Mouse (Mus musculus) midbrain, embryonic 12.5 days (tissue): ENCODE measurements around the gene Dnajc8. TPM values are rescaled to one million over a fixed set of nuclear protein-coding genes. Genes with fewer than 3 reads are reported as not detected.
"Not testable (repeated sequence)": the region's sequence is repeated elsewhere in the genome, so short reads cannot be mapped to it uniquely, and the experiment has no call there.

Experiments
- ATAC-seq: fragments of 200-750 bp; cut with Nextera tagmentation; 2 replicates; pipeline ENCODE4 v1.8.0; 2017; ENCODE audit warnings: low read depth, moderate TSS enrichment, moderate library complexity; ENCODE audit not compliant: low FRiP score
- H3K27ac ChIP-seq: fragments of 300-500 bp; sonication (generic); replicated peaks from 2 replicates; pipeline ENCODE4 v1.5.1; 2016; ENCODE audit warnings: mild to moderate bottlenecking
- H3K27me3 ChIP-seq: fragments of 300-500 bp; sonication (generic); 2 replicates; pipeline ENCODE4 v1.6.1; 2016; ENCODE audit warnings: mild to moderate bottlenecking
- H3K36me3 ChIP-seq: fragments of 300-500 bp; sonication (generic); 2 replicates; pipeline ENCODE4 v1.6.1; 2016
- H3K4me1 ChIP-seq: fragments of 300-500 bp; sonication (generic); 2 replicates; pipeline ENCODE4 v1.6.1; 2016
- H3K4me2 ChIP-seq: fragments of 300-500 bp; sonication (generic); replicated peaks from 2 replicates; pipeline ENCODE4 v1.6.1; 2016; ENCODE audit warnings: mild to moderate bottlenecking, moderate library complexity
- H3K4me3 ChIP-seq: fragments of 300-500 bp; sonication (generic); 2 replicates; pipeline ENCODE4 v1.5.1; 2016; ENCODE audit warnings: mild to moderate bottlenecking
- H3K9ac ChIP-seq: fragments of 300-500 bp; sonication (generic); replicated peaks from 2 replicates; pipeline ENCODE4 v1.6.1; 2016; ENCODE audit warnings: mild to moderate bottlenecking, moderate library complexity
- H3K9me3 ChIP-seq: fragments of 300-500 bp; sonication (generic); 2 replicates; pipeline ENCODE4 v1.6.1; 2016; ENCODE audit warnings: mild to moderate bottlenecking
- WGBS: fragments of 180-500 bp; shearing (Covaris S2); methylation state at CpG from one replicate; pipeline ENCODE4 v1.1.7; 2016; 5-methylcytosine and 5-hydroxymethylcytosine counted together
- polyA plus RNA-seq: library from polyadenylated mRNA; unstranded; fragments of >200 nt; fragmentation: Nextera tagmentation; extraction: Ambion mirVana; gene quantifications from 2 replicates; pipeline ENCODE4 v1.2.1, GENCODE M21; 2016

Dnajc8 gene
- polyA plus RNA-seq, 1 experiment from 2014 or later: 176 TPM

DNA sequence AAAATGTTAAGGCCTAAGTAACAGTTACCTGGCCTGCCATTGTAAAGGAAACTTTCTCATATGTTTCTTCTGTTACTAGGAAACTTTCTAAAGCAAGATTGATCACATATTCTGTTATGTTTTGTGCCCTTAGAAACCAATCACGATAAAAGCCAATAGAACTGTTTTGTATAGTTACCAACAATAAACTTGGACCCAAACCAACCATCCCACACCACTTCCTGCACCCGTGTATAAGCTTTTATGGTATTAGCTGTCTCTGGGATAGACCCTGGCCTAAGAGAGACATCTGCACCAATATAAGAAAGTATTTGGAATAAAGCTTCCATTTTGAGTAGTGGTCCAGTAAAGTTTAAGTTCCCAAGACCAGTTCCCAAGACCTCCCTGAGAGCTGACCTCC, 49.6 kb downstream of the Dnajc8 start:
- Histone ChIP-seq H3K4me1 (no peaks in the 10 kb centered on the region), H3K9ac (no peak overlapping the region), H3K27ac (no peak overlapping the region), H3K4me3 (no peak overlapping the region), H3K4me2 (no peak overlapping the region), H3K27me3 (no peaks in the 10 kb centered on the region), H3K9me3 (no peaks in the 10 kb centered on the region), H3K36me3 (no peaks in the 10 kb centered on the region)
- no peak for ATAC-seq
- 87% methylated on average over 2 of the region's 2 CpGs for WGBS

- Histone ChIP-seq H3K4me2 (no peak overlapping the region), H3K27me3 (no peaks in the 10 kb centered on the region), H3K4me3 (no peak overlapping the region), H3K36me3 (no peaks in the 10 kb centered on the region), H3K4me1 (no peaks in the 10 kb centered on the region), H3K9ac (no peak overlapping the region), H3K27ac (no peak overlapping the region), H3K9me3 (no peaks in the 10 kb centered on the region)
- ATAC-seq: no peak
- WGBS: 94% methylated on average over 4 of the region's 4 CpGs
These were observed 50.9 kb downstream of the Dnajc8 start for GRCm38 (mm10) chr4:132586282-132586681.

GRCm38 (mm10) chr4:132588512-132588911, 53.2 kb downstream of the Dnajc8 start:
- Histone ChIP-seq H3K27ac (no peak overlapping the region), H3K4me3 (no peak overlapping the region), H3K9me3 (no peaks in the 10 kb centered on the region), H3K27me3 (no peaks in the 10 kb centered on the region), H3K9ac (no peak overlapping the region), H3K36me3 (no peaks in the 10 kb centered on the region), H3K4me1 (no peaks in the 10 kb centered on the region), H3K4me2 (no peak overlapping the region)
- 86% methylated on average over 3 of the region's 3 CpGs for WGBS
- ATAC-seq: no peak

DNA sequence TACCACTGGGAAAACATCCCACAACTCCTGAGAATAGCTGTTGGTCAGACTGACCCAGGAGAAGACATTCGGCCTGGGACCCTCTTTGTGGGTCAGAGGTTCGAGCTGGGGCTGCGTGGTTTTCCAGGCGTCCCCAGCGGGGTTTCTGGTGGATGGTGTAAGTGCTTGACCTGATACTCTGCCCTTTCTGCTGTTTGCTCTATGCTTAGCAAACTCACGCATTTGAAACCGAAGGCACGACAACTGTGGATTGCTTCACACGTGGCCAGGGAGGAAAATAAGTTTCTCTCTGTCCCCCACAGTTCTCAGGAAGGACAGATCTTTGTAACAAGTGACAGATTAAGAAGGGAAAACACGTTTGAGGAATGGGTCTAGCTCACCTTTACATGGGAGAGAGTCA, 55.3 kb downstream of the Dnajc8 start:
- Histone ChIP-seq H3K4me2 (no peak overlapping the region), H3K27me3 (no peaks in the 10 kb centered on the region), H3K36me3 (no peaks in the 10 kb centered on the region), H3K4me3 (no peak overlapping the region), H3K27ac (no peak overlapping the region), H3K4me1 (no peaks in the 10 kb centered on the region), H3K9ac (no peak overlapping the region), H3K9me3 (no peaks in the 10 kb centered on the region)
- ATAC-seq: no peak
- 82% methylated on average over 10 of the region's 10 CpGs for WGBS

GRCm38 (mm10) chr4:132592958-132593357, 57.6 kb downstream of the Dnajc8 start:
- ATAC-seq: no peak
- Histone ChIP-seq H3K27me3 (no peaks in the 10 kb centered on the region), H3K9me3 (no peaks in the 10 kb centered on the region), H3K4me1 (no peaks in the 10 kb centered on the region), H3K4me2 (no peak overlapping the region), H3K36me3 (no peaks in the 10 kb centered on the region), H3K27ac (no peak overlapping the region), H3K9ac (no peak overlapping the region), H3K4me3 (no peak overlapping the region)
- 93% methylated on average over 9 of the region's 9 CpGs for whole genome bisulfite sequencing

GRCm38 (mm10) chr4:132594191-132594590, 58.8 kb downstream of the Dnajc8 start:
- Histone ChIP-seq H3K27ac (no peak overlapping the region), H3K4me1 (no peaks in the 10 kb centered on the region)
- no peak for ATAC-seq

GRCm38 (mm10) chr4:132598861-132599260, 63.5 kb downstream of the Dnajc8 start:
- Histone ChIP-seq H3K4me1 (no peaks in the 10 kb centered on the region), H3K27ac (no peak overlapping the region), H3K36me3 (no peaks in the 10 kb centered on the region), H3K9me3 (no peaks in the 10 kb centered on the region), H3K4me3 (no peak overlapping the region), H3K27me3 (no peaks in the 10 kb centered on the region), H3K4me2 (no peak overlapping the region), H3K9ac (no peak overlapping the region)
- no peak for ATAC-seq
- WGBS: 91% methylated on average over 2 of the region's 2 CpGs

More at GRCm38 (mm10) chr4:132594191-132594590, 58.8 kb downstream of the Dnajc8 start:
- no peak overlapping the region for H3K4me3 ChIP-seq
- 28% methylated on average over 4 of the region's 4 CpGs for WGBS
- H3K9me3 ChIP-seq: no peaks in the 10 kb centered on the region
- H3K4me2 ChIP-seq: no peak overlapping the region
- no peak overlapping the region for H3K9ac ChIP-seq
- H3K27me3 ChIP-seq: no peaks in the 10 kb centered on the region
- no peaks in the 10 kb centered on the region for H3K36me3 ChIP-seq

- no peak overlapping the region for H3K4me2 ChIP-seq
- WGBS: 86% methylated on average over 3 of the region's 3 CpGs
- H3K4me3 ChIP-seq: no peak overlapping the region
- no peak for ATAC-seq
- H3K27me3 ChIP-seq: no peaks in the 10 kb centered on the region
- H3K9me3 ChIP-seq: no peaks in the 10 kb centered on the region
- no peak overlapping the region for H3K27ac ChIP-seq
- no peaks in the 10 kb centered on the region for H3K36me3 ChIP-seq
- H3K4me1 ChIP-seq: no peaks in the 10 kb centered on the region
- no peak overlapping the region for H3K9ac ChIP-seq
These were observed 64.4 kb downstream of the Dnajc8 start for GRCm38 (mm10) chr4:132599764-132600163.

- Histone ChIP-seq H3K4me3 (no peak overlapping the region), H3K4me1 (no peaks in the 10 kb centered on the region), H3K27ac (no peak overlapping the region), H3K9ac (no peak overlapping the region), H3K9me3 (no peaks in the 10 kb centered on the region), H3K4me2 (no peak overlapping the region), H3K27me3 (no peaks in the 10 kb centered on the region), H3K36me3 (no peaks in the 10 kb centered on the region)
- no peak for ATAC-seq
- 78% methylated on average over 6 of the region's 6 CpGs for WGBS
These were observed 65.1 kb downstream of the Dnajc8 start for GRCm38 (mm10) chr4:132600465-132600864.

GRCm38 (mm10) chr4:132601242-132601641, 65.9 kb downstream of the Dnajc8 start:
- not testable (repeated sequence) for H3K4me2 ChIP-seq, ATAC-seq, H3K9me3 ChIP-seq, H3K4me1 ChIP-seq, H3K4me3 ChIP-seq, H3K27me3 ChIP-seq, H3K36me3 ChIP-seq, H3K9ac ChIP-seq, H3K27ac ChIP-seq
- WGBS: 88% methylated on average over 4 of the region's 5 CpGs

Other genes starting within 250 kb of the Dnajc8 start
- 0.42 and 1.5 TPM in 2 replicates for gene Rab42, start 232.2 kb upstream of the Dnajc8 start, polyA plus RNA-seq
- gene Trnau1ap, start 206.0 kb upstream of the Dnajc8 start, polyA plus RNA-seq: 79.2 and 80.6 TPM in 2 replicates
- gene Rcc1, start 181.9 kb upstream of the Dnajc8 start, polyA plus RNA-seq: 90.2 and 92.9 TPM in 2 replicates
- 19.7 and 20.7 TPM in 2 replicates for gene Phactr4, start 113.1 kb upstream of the Dnajc8 start, polyA plus RNA-seq
- gene Med18, start 71.6 kb upstream of the Dnajc8 start, polyA plus RNA-seq: 22.2 and 27.3 TPM in 2 replicates
- 11.7 TPM in 2 replicates for gene Sesn2, start 25.0 kb upstream of the Dnajc8 start, polyA plus RNA-seq
- 1,144 and 1,189 TPM in 2 replicates for gene Atpif1, start 1.9 kb upstream of the Dnajc8 start, polyA plus RNA-seq
- 0.50 and 0.68 TPM in 2 replicates for gene Ptafr, start 28.5 kb downstream of the Dnajc8 start, polyA plus RNA-seq
- 24.8 and 27.6 TPM in 2 replicates for gene Eya3, start 103.4 kb downstream of the Dnajc8 start, polyA plus RNA-seq
- gene Xkr8, start 197.0 kb downstream of the Dnajc8 start, polyA plus RNA-seq: 3.6 and 5.5 TPM in 2 replicates
- gene Smpdl3b, start 221.7 kb downstream of the Dnajc8 start, polyA plus RNA-seq: 1.1 and 1.7 TPM in 2 replicates
- gene Rpa2, start 232.8 kb downstream of the Dnajc8 start, polyA plus RNA-seq: 111 and 123 TPM in 2 replicates